ENCODE assay signal across 7 mouse cellular contexts in the genomic region with DNA sequence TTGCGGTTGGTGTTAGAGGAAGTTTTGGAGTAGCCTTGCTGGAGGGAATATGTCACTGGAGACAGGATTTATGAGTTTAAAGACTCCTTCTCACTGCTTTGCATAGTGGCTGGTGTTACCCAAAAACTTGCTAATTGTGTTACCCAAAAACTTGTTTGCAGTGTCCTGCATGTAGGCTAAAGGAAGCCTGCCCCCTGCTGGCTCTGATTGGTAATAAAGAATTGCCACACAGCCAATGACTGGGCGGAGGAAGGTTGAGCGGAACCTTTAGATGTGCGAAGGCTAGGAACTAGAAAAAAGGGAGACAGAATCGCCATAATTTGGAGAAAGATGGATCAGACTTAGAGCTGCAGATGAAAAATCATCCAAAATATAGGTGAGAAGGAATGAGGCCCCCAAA.
DNase-seq lines count a peak whose midpoint lies in the region; ATAC-seq and TF ChIP-seq lines count a peak whose summit lies in the region.

No protein-coding gene starts in this region.

- H3K27me3 ChIP-seq in kidney, adult 2 months (replicated peaks; ENCODE audit: control insufficient read depth, insufficient read depth, low read length): no peaks in the 10 kb centered on the region
- H3K27me3 ChIP-seq in E14TG2a.4 (ENCODE audit: insufficient read depth, low read length): no peaks in the 10 kb centered on the region
- H3K27me3 ChIP-seq in embryonic facial prominence, embryonic 11.5 days (ENCODE audit: control insufficient read depth, insufficient read depth, low read length): no peaks in the 10 kb centered on the region

- H3K27ac ChIP-seq in kidney, adult 2 months (ENCODE audit: insufficient read depth, low read depth, low read length): no peak overlapping the region
- no peak overlapping the region for H3K27ac ChIP-seq in embryonic facial prominence, embryonic 11.5 days (replicated peaks; ENCODE audit: low read depth, low read length)

- no peak overlapping the region for H3K4me3 ChIP-seq in kidney, adult 2 months (ENCODE audit: insufficient read depth, low read depth, low read length)
- H3K4me3 ChIP-seq in E14TG2a.4 (replicated peaks; ENCODE audit: low read length): no peak overlapping the region
- H3K4me3 ChIP-seq in embryonic facial prominence, embryonic 11.5 days (ENCODE audit: low read depth, low read length): no peak overlapping the region

- TF ChIP-seq POLR2A in kidney, adult 2 months (IDR thresholded peaks at IDR 0.05; ENCODE audit: low read depth, low read length): no peak

- peak; percentile 45 for TF ChIP-seq CTCF in kidney, adult 2 months (conservative IDR thresholded peaks at IDR 0.05; ENCODE audit: insufficient read depth, insufficient read length, low read depth, low read length)
- TF ChIP-seq CTCF in E14TG2a.4 (conservative IDR thresholded peaks at IDR 0.05; ENCODE audit: low read length): peak; percentile 46

- no peak for ATAC-seq in embryonic facial prominence, embryonic 11.5 days (replicated peaks; ENCODE audit: insufficient number of reproducible peaks, low FRiP score, low TSS enrichment, low read depth)
- ATAC-seq in monocyte, adult 5-6 weeks (replicated peaks; ENCODE audit: insufficient number of reproducible peaks, low FRiP score, low TSS enrichment, poor library complexity, severe bottlenecking): no peak

- no peak overlapping the region for H3K9ac ChIP-seq in embryonic facial prominence, embryonic 11.5 days (replicated peaks; ENCODE audit: low read length)

- WGBS in kidney, adult 2 months: 81% methylated on average over 5 of the region's 5 CpGs
- WGBS in embryonic facial prominence, embryonic 11.5 days: 83% methylated on average over 5 of the region's 5 CpGs

- no peak overlapping the region for H3K4me2 ChIP-seq in embryonic facial prominence, embryonic 11.5 days (ENCODE audit: low read depth, low read length)

- peaks cover 18% of the 10 kb centered on the region for H3K9me3 ChIP-seq in E14TG2a.4 (ENCODE audit: low read length)
- no peaks in the 10 kb centered on the region for H3K9me3 ChIP-seq in embryonic facial prominence, embryonic 11.5 days (replicated peaks; ENCODE audit: control insufficient read depth, low read length)

- peak; percentile 13 for DNase-seq in kidney, adult 2 months
- no peak for DNase-seq in kidney, adult 11 months
- peak; percentile 62 for DNase-seq in CD4-positive helper T cell, adult 2 months (ENCODE audit: low read depth, low spot score)
- DNase-seq in embryonic facial prominence, embryonic 11.5 days (ENCODE audit: low spot score): peak; percentile 6
- peak; percentile 81 for DNase-seq in naive thymus-derived CD4-positive, alpha-beta T cell, adult 2 months (ENCODE audit: low read depth)

- H3K4me1 ChIP-seq in kidney, adult 2 months (ENCODE audit: control insufficient read depth, insufficient read depth, low read length): no peaks in the 10 kb centered on the region
- no peaks in the 10 kb centered on the region for H3K4me1 ChIP-seq in E14TG2a.4 (replicated peaks; ENCODE audit: low read depth, low read length)
- no peaks in the 10 kb centered on the region for H3K4me1 ChIP-seq in embryonic facial prominence, embryonic 11.5 days (ENCODE audit: control insufficient read depth, insufficient read depth, low read length)

- no peaks in the 10 kb centered on the region for H3K36me3 ChIP-seq in kidney, adult 2 months (ENCODE audit: control insufficient read depth, insufficient read depth, low read length)
- H3K36me3 ChIP-seq in E14TG2a.4 (ENCODE audit: insufficient read depth, low read length): no peaks in the 10 kb centered on the region
- H3K36me3 ChIP-seq in embryonic facial prominence, embryonic 11.5 days (replicated peaks; ENCODE audit: control insufficient read depth, insufficient read depth, low read depth, low read length): no peaks in the 10 kb centered on the region
